Mouse (Mus musculus) G1E (cell line): ENCODE results near the gene Atxn7l1. TPM values are rescaled to one million over a fixed set of nuclear protein-coding genes. Genes with fewer than 3 reads are reported as not detected.

Experiments used
- ATAC-seq: 2 replicates; pipeline ENCODE4 v1.8.0; 2016; ENCODE audit warnings: mild to moderate bottlenecking; ENCODE audit not compliant: insufficient number of reproducible peaks, poor library complexity, low FRiP score, severe bottlenecking; ENCODE audit errors: extremely low read depth
- DNase-seq: peaks from one replicate; pipeline ENCODE4 v3.0.0; 2012; ENCODE audit warnings: low spot score
- H3K27me3 ChIP-seq: 2 replicates; pipeline ENCODE4 v1.6.1; 2012; ENCODE audit warnings: mild to moderate bottlenecking, low read length, inconsistent platforms; ENCODE audit not compliant: insufficient read depth
- H3K36me3 ChIP-seq: replicated peaks from 2 replicates; pipeline ENCODE3; 2012; ENCODE audit warnings: mild to moderate bottlenecking, inconsistent platforms
- H3K4me1 ChIP-seq: 2 replicates; pipeline ENCODE4 v1.6.1; 2012; ENCODE audit warnings: low read depth, low read length, inconsistent platforms, mixed read lengths; ENCODE audit not compliant: insufficient read depth
- H3K4me3 ChIP-seq: 2 replicates; pipeline ENCODE4 v1.5.1; 2012; ENCODE audit warnings: low read depth, mild to moderate bottlenecking, inconsistent platforms, low read length, moderate library complexity, mixed read lengths
- H3K9me3 ChIP-seq: replicated peaks from 2 replicates; pipeline ENCODE4 v1.6.1; 2012; ENCODE audit warnings: inconsistent platforms
- CTCF ChIP-seq: IDR thresholded peaks from 2 replicates; pipeline ENCODE4 v1.5.1; 2012; ENCODE audit warnings: low read depth, low read length, inconsistent platforms, mixed read lengths
- GATA1 ChIP-seq: IDR thresholded peaks from 2 replicates; pipeline ENCODE4 v1.6.1; 2012; ENCODE audit warnings: borderline replicate concordance, low read length, inconsistent platforms, mixed read lengths
- GATA2 ChIP-seq: IDR thresholded peaks from 2 replicates; pipeline ENCODE4 v1.6.1; 2012; ENCODE audit warnings: low read depth, low read length, inconsistent platforms, borderline replicate concordance
- POLR2AphosphoS5 ChIP-seq: IDR thresholded peaks from 2 replicates; pipeline ENCODE4 v1.6.1; 2012; ENCODE audit warnings: low read depth, low read length, inconsistent platforms; ENCODE audit not compliant: insufficient replicate concordance
- TAL1 ChIP-seq: conservative IDR thresholded peaks from 2 replicates; pipeline ENCODE4 v1.6.1; 2012; ENCODE audit warnings: low read depth, low read length, inconsistent platforms, mixed read lengths
- polyA plus RNA-seq: library from polyadenylated mRNA; stranded (reverse); fragments of >175 nt; gene quantifications from 2 replicates; pipeline ENCODE4 v1.2.3, GENCODE M21; 2012
- total RNA-seq, 2 experiments: library from RNA; stranded (forward) in 1 of 2; stranded (reverse) in 1 of 2; fragments of 200-1000 nt in 1 of 2; fragments of >200 nt in 1 of 2; fragmentation: Nextera tagmentation in 1 of 2; gene quantifications; 2 replicates each; pipeline ENCODE4 v1.2.3; 2014 to 2017

Gene Atxn7l1
- total and polyA plus RNA-seq, 3 experiments: 51.0 to 282 (median 56.6) TPM

DNA sequence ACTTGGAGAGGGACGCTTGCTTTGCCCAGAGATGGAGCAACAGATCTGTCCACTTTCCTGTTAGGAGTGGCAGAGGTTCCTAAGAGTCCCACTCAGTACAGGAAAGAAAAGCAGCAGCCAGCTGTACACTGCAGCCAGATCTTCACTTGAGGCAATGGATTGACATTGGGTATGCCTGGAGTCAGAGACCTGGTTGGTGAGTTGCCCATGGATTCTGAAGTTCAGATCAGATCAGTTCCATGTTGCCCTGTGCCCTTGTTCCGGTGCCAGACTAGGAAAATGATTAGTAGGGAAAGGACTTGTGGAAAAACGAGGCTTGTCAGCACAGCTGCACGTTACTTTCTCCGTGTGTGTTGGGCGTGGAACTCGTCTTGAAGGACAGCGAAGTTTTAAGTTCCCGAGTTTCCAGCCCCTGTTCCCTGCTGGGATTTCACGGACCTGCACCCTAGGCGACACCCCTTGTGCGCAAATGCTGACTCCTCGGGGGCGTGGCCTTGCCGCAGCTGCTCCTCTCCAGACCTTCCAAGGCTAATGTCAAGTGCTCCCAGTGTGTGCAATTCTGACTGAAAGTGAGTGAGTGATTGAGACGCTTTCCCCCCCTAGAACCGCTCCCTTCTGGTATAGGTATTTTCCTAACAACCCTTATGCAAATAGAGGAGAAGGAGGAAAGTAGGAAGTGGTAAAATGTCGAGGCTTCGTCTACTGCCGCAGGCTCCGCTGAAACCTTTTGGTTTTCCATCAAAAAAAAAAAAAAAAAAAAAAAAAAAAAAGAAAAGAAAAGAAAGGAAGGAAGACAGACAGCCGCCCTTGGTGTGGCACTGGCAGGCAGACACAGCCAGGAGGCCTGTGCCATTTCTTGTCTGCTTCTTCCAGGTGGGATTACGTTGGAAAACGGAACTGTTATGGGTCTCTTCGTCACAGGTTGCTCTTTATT lies 28.4 kb downstream of the Atxn7l1 start:
- no peak for DNase-seq
- Histone ChIP-seq H3K27me3 (no peaks in the 10 kb centered on the region; the same call in 1 of the 2 replicates), H3K4me3 (no peak overlapping the region), H3K36me3 (peaks cover 61% of the 10 kb centered on the region), H3K4me1 (peaks cover 11% of the 10 kb centered on the region), H3K9me3 (no peaks in the 10 kb centered on the region)
- ATAC-seq: no peak
- no peak for TF ChIP-seq GATA2

DNA sequence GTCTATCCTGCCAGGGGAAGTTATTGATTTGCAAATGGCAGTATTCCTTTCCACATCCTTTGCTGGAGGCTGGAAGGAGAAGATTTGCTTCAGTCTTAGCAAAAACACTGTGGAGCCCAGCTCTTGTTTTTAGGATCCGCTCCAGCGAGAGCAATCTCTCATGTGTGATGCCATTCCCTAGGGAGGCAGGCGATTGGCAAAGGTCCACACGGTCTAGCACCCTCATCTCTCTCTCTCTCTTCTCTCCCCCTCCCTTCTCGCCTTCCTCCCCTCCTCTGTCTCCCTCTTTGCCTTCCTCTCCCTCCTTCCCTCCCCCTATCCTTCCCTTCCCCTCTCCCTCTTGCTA lies 29.0 kb downstream of the Atxn7l1 start:
- TF ChIP-seq CTCF (no peak), POLR2AphosphoS5 (no peak), GATA2 (no peak), GATA1 (no peak), TAL1 (no peak)
- H3K4me3 ChIP-seq: no peak overlapping the region
- ATAC-seq: no peak

DNA sequence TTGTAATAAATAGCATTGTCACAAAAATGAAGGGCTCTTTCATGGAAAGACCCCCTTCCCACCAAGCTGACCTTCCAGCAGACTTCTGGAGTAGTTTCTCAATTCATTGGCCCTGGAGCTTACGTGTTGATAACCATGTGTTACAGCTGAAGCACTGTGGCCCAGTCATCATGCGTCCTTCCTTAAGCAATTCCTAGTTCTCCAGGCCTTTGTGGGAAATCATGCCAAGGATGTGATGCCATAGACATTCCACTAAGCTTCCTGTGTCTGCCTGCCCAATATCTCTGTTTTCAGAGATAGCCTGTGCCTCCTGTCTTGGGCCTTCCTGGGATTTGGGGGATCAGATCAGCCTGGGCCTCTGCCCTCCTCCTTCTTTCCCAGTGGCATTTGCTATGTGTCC lies 32.9 kb downstream of the Atxn7l1 start:
- Histone ChIP-seq H3K27me3 (no peaks in the 10 kb centered on the region; the same call in 1 of the 2 replicates), H3K36me3 (peaks cover 45% of the 10 kb centered on the region), H3K9me3 (no peaks in the 10 kb centered on the region), H3K4me3 (no peak overlapping the region), H3K4me1 (peaks cover 8% of the 10 kb centered on the region; the same call in 1 of the 2 replicates)
- ATAC-seq (no peak), DNase-seq (no peak)
- TF ChIP-seq CTCF: no peak
- TF ChIP-seq POLR2AphosphoS5: no peak
- no peak for TF ChIP-seq GATA1
- TF ChIP-seq GATA2: no peak
- TF ChIP-seq TAL1: no peak

More for the DNA sequence above, 29.0 kb downstream of the Atxn7l1 start:
- H3K36me3 ChIP-seq: peaks cover 62% of the 10 kb centered on the region
- peaks cover 8% of the 10 kb centered on the region; the same call in 1 of the 2 replicates for H3K4me1 ChIP-seq
- no peaks in the 10 kb centered on the region for H3K9me3 ChIP-seq
- H3K27me3 ChIP-seq: no peaks in the 10 kb centered on the region; the same call in 1 of the 2 replicates
- no peak for DNase-seq

DNA sequence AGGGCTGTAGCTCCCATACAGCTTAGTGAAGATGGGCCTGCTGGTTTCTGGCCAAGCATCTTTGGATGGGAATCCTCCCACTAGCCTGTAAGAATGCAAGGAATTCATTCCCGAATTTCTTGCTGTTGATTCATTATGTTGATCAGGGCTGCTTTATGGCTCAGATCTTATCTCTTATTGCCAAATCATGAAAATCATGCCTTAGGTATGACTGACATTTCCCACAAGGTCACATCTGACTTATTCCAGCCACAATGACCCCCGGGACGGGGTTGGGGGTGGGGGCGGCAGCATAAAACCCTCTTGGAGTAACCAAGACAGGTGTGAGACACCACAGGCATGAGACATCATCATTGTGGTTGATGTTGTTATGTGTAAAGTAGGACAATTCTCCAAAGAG lies 34.4 kb downstream of the Atxn7l1 start:
- DNase-seq (no peak), ATAC-seq (no peak)
- Histone ChIP-seq H3K4me3 (no peak overlapping the region), H3K4me1 (0 out of 2 replicates have a peak, but pooled peaks cover 2% of the 10 kb centered on the region), H3K9me3 (no peaks in the 10 kb centered on the region), H3K27me3 (no peaks in the 10 kb centered on the region; the same call in 1 of the 2 replicates), H3K36me3 (peaks cover 35% of the 10 kb centered on the region)
- TF ChIP-seq GATA1 (no peak), POLR2AphosphoS5 (no peak)

DNA sequence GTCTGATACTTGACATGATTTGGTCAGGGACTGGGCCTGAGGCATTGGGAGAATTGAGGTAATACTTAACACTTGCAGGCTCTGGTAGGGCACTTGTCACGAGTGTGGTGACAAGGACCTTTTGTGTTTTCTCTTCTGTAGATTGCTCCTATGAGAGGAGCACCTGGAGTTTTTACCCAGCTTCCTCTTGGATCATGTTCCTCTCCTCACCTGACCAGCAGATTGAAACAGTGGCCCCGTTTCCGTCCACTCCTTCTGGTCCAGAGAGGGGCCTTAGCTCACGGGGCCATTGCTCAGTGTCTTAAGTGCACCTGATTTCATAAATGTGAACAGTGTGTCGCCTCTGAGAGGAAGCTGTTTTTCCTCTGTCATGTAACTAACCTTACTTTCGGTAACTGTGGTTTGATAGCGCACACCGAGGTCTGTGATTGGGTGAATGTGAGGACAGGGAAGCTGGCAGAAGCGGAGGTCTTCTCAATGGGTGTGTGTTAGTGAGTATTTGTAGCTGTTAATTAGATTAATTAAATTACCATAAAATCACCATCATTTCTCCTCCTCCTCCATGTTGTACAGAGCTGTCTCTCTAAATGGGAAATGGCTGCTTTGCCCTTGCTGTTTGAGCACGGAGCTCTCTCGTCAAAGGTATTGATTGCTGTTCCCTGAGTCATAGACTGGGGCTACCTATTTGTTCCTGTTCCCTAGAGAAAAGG lies 35.1 kb downstream of the Atxn7l1 start:
- Histone ChIP-seq H3K4me3 (no peak overlapping the region), H3K27me3 (no peaks in the 10 kb centered on the region; the same call in 1 of the 2 replicates), H3K4me1 (0 out of 2 replicates have a peak, but pooled peaks cover 2% of the 10 kb centered on the region), H3K9me3 (no peaks in the 10 kb centered on the region), H3K36me3 (peaks cover 33% of the 10 kb centered on the region)
- TF ChIP-seq CTCF: no peak
- no peak for TF ChIP-seq GATA1
- TF ChIP-seq GATA2: no peak
- TF ChIP-seq TAL1: no peak
- no peak for TF ChIP-seq POLR2AphosphoS5
- no peak for DNase-seq
- ATAC-seq: no peak

DNA sequence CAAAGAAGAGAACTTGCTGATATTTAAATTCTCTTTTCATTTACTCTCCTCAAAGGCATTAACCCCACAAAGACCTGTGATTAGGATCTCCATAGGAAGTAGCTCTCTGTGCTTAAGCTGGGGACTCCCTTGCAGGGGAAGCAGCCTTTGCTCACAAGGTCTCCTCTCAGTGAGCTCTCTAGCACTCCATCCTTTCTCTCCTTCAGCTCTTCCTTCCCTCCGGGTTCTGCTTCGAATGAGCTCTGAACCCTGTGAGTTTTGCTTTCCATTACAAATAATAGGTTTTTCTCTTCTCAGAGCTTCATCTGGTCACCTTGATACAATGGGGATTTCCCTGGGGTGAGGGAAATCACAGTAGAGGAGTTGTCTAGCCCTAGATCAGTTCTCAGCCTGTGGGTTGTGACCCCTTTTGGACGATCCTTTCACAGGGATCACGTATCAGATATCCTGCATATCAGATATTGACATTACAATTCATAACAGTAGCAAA lies 35.7 kb downstream of the Atxn7l1 start:
- ATAC-seq (no peak), DNase-seq (no peak)
- Histone ChIP-seq H3K4me3 (no peak overlapping the region), H3K27me3 (no peaks in the 10 kb centered on the region; the same call in 1 of the 2 replicates), H3K9me3 (no peaks in the 10 kb centered on the region), H3K4me1 (0 out of 2 replicates have a peak, but pooled peaks cover 2% of the 10 kb centered on the region), H3K36me3 (peaks cover 36% of the 10 kb centered on the region)
- TF ChIP-seq GATA1: no peak
- TF ChIP-seq POLR2AphosphoS5: no peak
- no peak for TF ChIP-seq GATA2
- TF ChIP-seq CTCF: no peak
- no peak for TF ChIP-seq TAL1
